Mouse (Mus musculus): Measurements from ENCODE around the gene Rrp8. TPM values are rescaled to one million over a fixed set of nuclear protein-coding genes. Genes with fewer than 3 reads are reported as not detected.
"Not testable (repeated sequence)": the region's sequence is repeated elsewhere in the genome, so short reads cannot be mapped to it uniquely, and the experiment has no call there.

Gene Rrp8
- polyA plus RNA-seq, 1 experiment from 2014 or later, result 50.6 TPM

DNA sequence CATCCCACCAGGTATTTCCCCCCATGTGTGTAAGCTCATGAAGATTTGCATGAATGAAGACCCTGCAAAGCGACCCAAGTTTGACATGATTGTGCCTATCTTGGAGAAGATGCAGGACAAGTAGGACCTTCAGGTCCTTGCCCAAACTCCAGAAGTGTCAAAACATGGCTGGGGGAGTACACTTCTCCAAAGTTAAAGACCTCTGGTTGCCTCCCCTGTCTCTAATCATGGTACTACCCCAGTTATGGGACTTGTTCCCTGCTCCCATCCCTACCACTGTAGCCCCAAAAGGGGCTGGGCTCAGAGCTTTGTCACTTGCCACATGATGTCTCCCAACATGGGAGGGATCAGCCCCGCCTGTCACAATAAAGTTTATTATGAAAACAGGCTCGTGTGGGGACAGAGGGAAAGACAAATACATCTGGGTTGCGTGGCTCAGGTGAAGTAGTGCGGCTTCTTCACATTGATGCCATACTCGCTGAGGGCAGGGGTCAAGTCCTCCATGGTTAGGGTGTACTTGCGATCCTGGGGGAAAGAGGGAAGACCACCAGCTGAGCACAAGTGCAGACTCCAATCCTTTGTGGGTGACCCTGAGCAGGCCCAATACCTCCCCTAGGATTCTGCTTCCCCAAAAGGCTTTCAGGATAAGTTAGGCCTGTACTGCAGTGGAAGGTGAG lies 5.5 kb upstream of the Rrp8 start:
- H3K27me3 ChIP-seq (ENCODE audit: control insufficient read depth, insufficient read depth, low read length); H3K9me3 ChIP-seq (ENCODE audit: control insufficient read depth, low read length); H3K4me2 ChIP-seq (ENCODE audit: low read depth, severe bottlenecking); DNase-seq (ENCODE audit: low spot score); H3K4me1 ChIP-seq (ENCODE audit: control insufficient read depth, insufficient read depth, low read length); H3K27ac ChIP-seq (replicated peaks; ENCODE audit: low read depth, low read length); H3K9ac ChIP-seq (ENCODE audit: low read length); ATAC-seq (ENCODE audit: insufficient number of reproducible peaks, low FRiP score, low TSS enrichment, low read depth); H3K4me3 ChIP-seq (ENCODE audit: low read depth, low read length): not testable (repeated sequence)
- 86% methylated on average over 7 of the region's 7 CpGs for WGBS
- H3K36me3 ChIP-seq (ENCODE audit: control insufficient read depth, insufficient read depth, low read length), result peaks cover 16% of the 10 kb centered on the region

- H3K9ac ChIP-seq (ENCODE audit: low read length), result no peak overlapping the region
- H3K36me3 ChIP-seq (ENCODE audit: control insufficient read depth, insufficient read depth, low read length), result peaks cover 13% of the 10 kb centered on the region
- H3K4me2 ChIP-seq (ENCODE audit: low read depth, severe bottlenecking), result no peak overlapping the region
- no peak overlapping the region for H3K4me3 ChIP-seq (ENCODE audit: low read depth, low read length)
- ATAC-seq (ENCODE audit: insufficient number of reproducible peaks, low FRiP score, low TSS enrichment, low read depth) (no peak), DNase-seq (ENCODE audit: low spot score) (no peak)
- WGBS, result 91% methylated on average over 9 of the region's 9 CpGs
- H3K9me3 ChIP-seq (ENCODE audit: control insufficient read depth, low read length), result no peaks in the 10 kb centered on the region
- H3K27ac ChIP-seq (replicated peaks; ENCODE audit: low read depth, low read length), result no peak overlapping the region
- peaks cover 9% of the 10 kb centered on the region for H3K4me1 ChIP-seq (ENCODE audit: control insufficient read depth, insufficient read depth, low read length)
- H3K27me3 ChIP-seq (ENCODE audit: control insufficient read depth, insufficient read depth, low read length), result no peaks in the 10 kb centered on the region
Measured at GRCm38 (mm10) chr7:105741978-105742377, 4.8 kb upstream of the Rrp8 start.

DNA sequence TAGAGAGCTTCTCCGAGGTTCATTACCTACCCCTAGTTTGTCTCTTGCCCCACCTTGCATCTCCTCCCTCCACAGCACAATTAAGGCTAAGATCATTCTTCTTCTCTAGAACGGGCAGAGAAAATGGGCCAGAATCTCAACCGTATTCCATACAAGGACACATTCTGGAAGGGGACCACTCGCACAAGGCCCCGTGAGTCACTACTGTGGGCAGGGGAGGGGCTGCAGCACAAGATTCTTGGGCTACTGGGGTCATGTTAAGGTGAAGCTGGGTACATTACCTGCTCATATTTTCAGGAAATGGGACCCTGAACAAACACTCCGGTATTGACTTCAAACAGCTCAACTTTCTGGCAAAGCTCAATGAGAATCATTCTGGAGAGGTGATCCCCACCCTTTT lies 3.7 kb upstream of the Rrp8 start:
- Histone ChIP-seq H3K9ac (ENCODE audit: low read length) (no peak overlapping the region), H3K4me1 (ENCODE audit: control insufficient read depth, insufficient read depth, low read length) (peaks cover 9% of the 10 kb centered on the region), H3K27me3 (ENCODE audit: control insufficient read depth, insufficient read depth, low read length) (no peaks in the 10 kb centered on the region), H3K27ac (replicated peaks; ENCODE audit: low read depth, low read length) (no peak overlapping the region), H3K4me2 (ENCODE audit: low read depth, severe bottlenecking) (no peak overlapping the region), H3K9me3 (ENCODE audit: control insufficient read depth, low read length) (no peaks in the 10 kb centered on the region), H3K36me3 (ENCODE audit: control insufficient read depth, insufficient read depth, low read length) (peaks cover 13% of the 10 kb centered on the region), H3K4me3 (ENCODE audit: low read depth, low read length) (no peak overlapping the region)
- DNase-seq (ENCODE audit: low spot score) (no peak), ATAC-seq (ENCODE audit: insufficient number of reproducible peaks, low FRiP score, low TSS enrichment, low read depth) (no peak)
- WGBS, result 92% methylated on average over 6 of the region's 6 CpGs

GRCm38 (mm10) chr7:105740089-105740795 lies 3.1 kb upstream of the Rrp8 start:
- no peak for DNase-seq (ENCODE audit: low spot score)
- Histone ChIP-seq H3K4me2 (ENCODE audit: low read depth, severe bottlenecking) (no peak overlapping the region), H3K4me3 (ENCODE audit: low read depth, low read length) (no peak overlapping the region), H3K4me1 (ENCODE audit: control insufficient read depth, insufficient read depth, low read length) (peaks cover 9% of the 10 kb centered on the region), H3K27me3 (ENCODE audit: control insufficient read depth, insufficient read depth, low read length) (no peaks in the 10 kb centered on the region), H3K9ac (ENCODE audit: low read length) (no peak overlapping the region), H3K9me3 (ENCODE audit: control insufficient read depth, low read length) (no peaks in the 10 kb centered on the region), H3K36me3 (ENCODE audit: control insufficient read depth, insufficient read depth, low read length) (peaks cover 13% of the 10 kb centered on the region), H3K27ac (replicated peaks; ENCODE audit: low read depth, low read length) (no peak overlapping the region)
- no peak for ATAC-seq (ENCODE audit: insufficient number of reproducible peaks, low FRiP score, low TSS enrichment, low read depth)
- 88% methylated on average over 13 of the region's 13 CpGs for WGBS

GRCm38 (mm10) chr7:105738948-105739347 lies 1.8 kb upstream of the Rrp8 start:
- Histone ChIP-seq H3K9ac (ENCODE audit: low read length) (no peak overlapping the region), H3K36me3 (ENCODE audit: control insufficient read depth, insufficient read depth, low read length) (peaks cover 19% of the 10 kb centered on the region), H3K4me2 (ENCODE audit: low read depth, severe bottlenecking) (peak overlapping the region; percentile 12; the same call in 1 of the 2 replicates), H3K27ac (replicated peaks; ENCODE audit: low read depth, low read length) (no peak overlapping the region; the same call in 1 of the 2 replicates), H3K4me1 (ENCODE audit: control insufficient read depth, insufficient read depth, low read length) (peaks cover 12% of the 10 kb centered on the region), H3K27me3 (ENCODE audit: control insufficient read depth, insufficient read depth, low read length) (no peaks in the 10 kb centered on the region), H3K4me3 (ENCODE audit: low read depth, low read length) (no peak overlapping the region), H3K9me3 (ENCODE audit: control insufficient read depth, low read length) (no peaks in the 10 kb centered on the region)
- DNase-seq (ENCODE audit: low spot score) (peak; percentile 73), ATAC-seq (ENCODE audit: insufficient number of reproducible peaks, low FRiP score, low TSS enrichment, low read depth) (peak; percentile 36; the same call in 1 of the 2 replicates)
- WGBS, result 20% methylated on average over 3 of the region's 3 CpGs

DNA sequence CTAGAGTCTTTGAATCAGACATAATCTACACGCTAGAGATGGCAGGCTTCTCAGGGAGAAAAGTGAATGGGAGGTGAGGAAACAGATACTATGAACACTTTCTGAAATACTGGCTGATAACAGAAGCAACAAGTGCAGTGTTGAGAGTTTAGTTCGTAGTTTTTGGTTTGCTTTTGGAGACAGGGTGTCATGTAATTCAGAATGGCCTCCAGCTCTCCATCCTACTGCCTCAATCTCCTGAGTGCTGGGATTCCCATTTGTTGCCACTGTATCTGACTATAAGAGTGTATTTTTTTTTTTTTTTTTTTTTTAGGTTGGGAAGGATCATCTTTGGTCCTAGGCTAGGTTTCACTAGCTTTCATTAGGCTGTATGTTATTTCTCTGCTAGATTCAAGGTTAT lies 1.1 kb upstream of the Rrp8 start:
- Histone ChIP-seq H3K4me1 (ENCODE audit: control insufficient read depth, insufficient read depth, low read length) (peaks cover 12% of the 10 kb centered on the region), H3K9ac (ENCODE audit: low read length) (no peak overlapping the region), H3K4me2 (ENCODE audit: low read depth, severe bottlenecking) (no peak overlapping the region; the same call in 1 of the 2 replicates), H3K36me3 (ENCODE audit: control insufficient read depth, insufficient read depth, low read length) (peaks cover 23% of the 10 kb centered on the region), H3K9me3 (ENCODE audit: control insufficient read depth, low read length) (no peaks in the 10 kb centered on the region), H3K4me3 (ENCODE audit: low read depth, low read length) (no peak overlapping the region), H3K27me3 (ENCODE audit: control insufficient read depth, insufficient read depth, low read length) (no peaks in the 10 kb centered on the region), H3K27ac (replicated peaks; ENCODE audit: low read depth, low read length) (no peak overlapping the region; the same call in 1 of the 2 replicates)
- ATAC-seq (ENCODE audit: insufficient number of reproducible peaks, low FRiP score, low TSS enrichment, low read depth), result no peak
- 79% methylated on average over 2 of the region's 2 CpGs for WGBS
- no peak for DNase-seq (ENCODE audit: low spot score)

DNA sequence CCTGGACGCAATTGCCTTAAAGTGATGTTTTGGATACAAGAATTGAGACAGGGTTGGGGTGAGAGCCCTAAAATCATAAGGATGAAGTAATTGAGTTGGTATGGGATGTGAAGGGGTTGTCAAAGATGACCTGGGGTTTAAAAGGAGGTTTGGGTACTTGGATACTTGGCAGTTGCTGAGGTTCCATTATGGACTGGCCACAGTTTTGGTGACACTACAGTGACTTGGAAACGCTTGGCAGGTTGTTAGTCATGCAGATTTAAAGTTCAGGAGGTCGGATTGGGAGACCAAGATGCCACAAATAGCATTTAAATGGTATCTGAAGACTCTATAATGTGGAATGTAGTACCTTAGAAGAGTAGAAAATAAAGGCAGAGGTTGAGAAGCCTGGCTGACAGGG lies 463 bp upstream of the Rrp8 start:
- H3K27me3 ChIP-seq (ENCODE audit: control insufficient read depth, insufficient read depth, low read length), result no peaks in the 10 kb centered on the region
- peak overlapping the region; percentile 54 for H3K4me3 ChIP-seq (ENCODE audit: low read depth, low read length)
- 39% methylated on average over 3 of the region's 3 CpGs for WGBS
- ATAC-seq (ENCODE audit: insufficient number of reproducible peaks, low FRiP score, low TSS enrichment, low read depth) (no peak), DNase-seq (ENCODE audit: low spot score) (no peak)
- peaks cover 23% of the 10 kb centered on the region for H3K36me3 ChIP-seq (ENCODE audit: control insufficient read depth, insufficient read depth, low read length)
- H3K4me1 ChIP-seq (ENCODE audit: control insufficient read depth, insufficient read depth, low read length), result peaks cover 12% of the 10 kb centered on the region
- no peak overlapping the region for H3K27ac ChIP-seq (replicated peaks; ENCODE audit: low read depth, low read length)
- peak overlapping the region; percentile 47 for H3K4me2 ChIP-seq (ENCODE audit: low read depth, severe bottlenecking)
- H3K9me3 ChIP-seq (ENCODE audit: control insufficient read depth, low read length), result no peaks in the 10 kb centered on the region
- H3K9ac ChIP-seq (ENCODE audit: low read length), result peak overlapping the region; percentile 93; the same call in 1 of the 2 replicates

DNA sequence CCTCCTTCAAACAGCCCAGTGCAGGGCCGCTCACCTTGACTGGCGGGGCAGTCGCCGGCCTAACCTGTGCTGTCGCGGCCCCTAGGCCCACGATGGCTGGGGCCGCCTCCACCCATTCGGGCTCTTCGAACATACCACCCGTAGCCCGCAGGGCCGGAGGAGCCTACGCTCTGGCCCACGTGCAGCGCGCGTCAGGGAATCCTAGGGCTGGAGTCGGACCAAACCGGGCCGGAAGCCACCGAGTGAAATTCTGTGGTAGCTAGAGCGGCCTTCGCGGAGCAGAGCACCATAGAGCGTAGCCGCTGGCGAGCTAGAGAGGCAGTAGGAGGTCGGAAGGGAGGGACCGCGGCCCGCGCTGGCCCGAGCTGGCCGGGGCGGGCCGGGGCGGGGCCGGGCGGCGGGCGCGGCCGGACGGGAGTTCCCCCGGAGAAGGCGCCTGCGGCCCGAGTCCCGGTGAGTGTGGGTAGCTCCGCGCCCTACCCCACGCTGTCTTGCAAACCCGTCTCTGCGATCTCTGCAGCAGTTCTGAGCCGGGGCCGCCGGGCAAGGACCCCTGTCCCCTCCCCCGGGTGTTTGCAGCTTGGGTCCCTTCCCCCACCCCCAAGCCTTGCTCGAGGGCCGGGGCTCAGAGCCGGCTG lies 802 bp downstream of the Rrp8 start, which contains the start of gene Ilk:
Gene Ilk (plus strand): TSS at position 329 of the 638 bp plus-strand sequence.
- H3K36me3 ChIP-seq (ENCODE audit: control insufficient read depth, insufficient read depth, low read length), result peaks cover 23% of the 10 kb centered on the region

More for the DNA sequence above, 802 bp downstream of the Rrp8 start, which contains the start of gene Ilk:
- ATAC-seq (ENCODE audit: insufficient number of reproducible peaks, low FRiP score, low TSS enrichment, low read depth), result peak; percentile 94
- under 1% methylated on average over 58 of the region's 62 CpGs for WGBS
- H3K4me3 ChIP-seq (ENCODE audit: low read depth, low read length), result peak within 1 kb of the TSS; percentile 54
- no peaks in the 10 kb centered on the region for H3K9me3 ChIP-seq (ENCODE audit: control insufficient read depth, low read length)
- H3K9ac ChIP-seq (ENCODE audit: low read length), result peak within 1 kb of the TSS; percentile 93
- H3K27me3 ChIP-seq (ENCODE audit: control insufficient read depth, insufficient read depth, low read length), result no peaks in the 10 kb centered on the region
- peak; percentile 90 for DNase-seq (ENCODE audit: low spot score)
- peak within 1 kb of the TSS; percentile 47 for H3K4me2 ChIP-seq (ENCODE audit: low read depth, severe bottlenecking)
- peak within 1 kb of the TSS; percentile 61 for H3K27ac ChIP-seq (replicated peaks; ENCODE audit: low read depth, low read length)
- H3K4me1 ChIP-seq (ENCODE audit: control insufficient read depth, insufficient read depth, low read length), result peaks cover 12% of the 10 kb centered on the region

Data from limb, embryonic 11.5 days (tissue).